In the genomic region with DNA sequence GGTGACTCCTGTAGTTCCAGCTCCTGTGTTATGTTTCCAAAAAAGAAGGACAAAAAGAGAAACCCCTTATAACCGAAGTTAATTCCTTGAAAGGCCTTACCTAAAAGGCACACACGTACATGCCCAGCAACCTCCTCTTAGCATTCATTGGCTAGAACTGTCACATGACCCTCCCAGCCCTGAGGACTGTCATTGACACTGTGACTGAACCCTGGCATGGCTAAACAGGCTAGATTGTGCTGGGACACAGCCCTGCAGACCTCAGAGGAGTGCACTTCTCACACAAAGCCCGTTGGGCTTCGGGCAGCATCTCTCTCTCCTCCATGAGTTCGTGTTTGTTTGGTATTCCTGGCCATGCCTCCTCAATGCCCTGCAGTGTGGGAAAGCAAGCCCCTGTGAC, we compare ENCODE assay signal across 31 mouse cellular contexts. TPM values are rescaled to one million over a fixed set of nuclear protein-coding genes. Genes with fewer than 3 reads are reported as not detected.
"Had no signal": no experiment of that assay in that cellular context is flagged by ENCODE, and none has a peak within 500 bp of the region (broad histone marks: within the 10 kb centered on the region; RNA-seq: fewer than 3 reads in every experiment).

No protein-coding gene starts in this region.

- H3K9me3 ChIP-seq: liver, embryonic 13.5 days; midbrain, embryonic 12.5 days; neural tube, embryonic 12.5 days; neural tube, embryonic 15.5 days had no signal

- DNase-seq: kidney, adult 2 months; layer of hippocampus, postnatal 36 days; liver, embryonic 13.5 days; lung, adult 2 months; lung, postnatal 14 days; lung, postnatal 4 days; right cerebral cortex, adult 18-20 months; right cerebral cortex, postnatal 14 days; right cerebral cortex, postnatal 4 days; thymus, postnatal 25 days had no signal

- H3K9ac ChIP-seq: liver, embryonic 13.5 days; midbrain, embryonic 12.5 days; neural tube, embryonic 12.5 days; neural tube, embryonic 15.5 days had no signal

- H3K36me3 ChIP-seq: liver, embryonic 13.5 days; midbrain, embryonic 12.5 days; neural tube, embryonic 12.5 days; neural tube, embryonic 15.5 days had no signal

- H3K4me2 ChIP-seq: liver, embryonic 13.5 days; midbrain, embryonic 12.5 days; neural tube, embryonic 12.5 days; neural tube, embryonic 15.5 days had no signal

- H3K27me3 ChIP-seq: liver, embryonic 13.5 days; midbrain, embryonic 12.5 days; neural tube, embryonic 12.5 days; neural tube, embryonic 15.5 days had no signal

- H3K27ac ChIP-seq: kidney, postnatal 0 days; left cerebral cortex, adult 2 months; liver, embryonic 13.5 days; midbrain, embryonic 12.5 days; neural tube, embryonic 12.5 days; neural tube, embryonic 15.5 days; stomach, postnatal 0 days had no signal

- H3K4me3 ChIP-seq: left cerebral cortex, adult 2 months; liver, embryonic 13.5 days; midbrain, embryonic 12.5 days; neural tube, embryonic 12.5 days; neural tube, embryonic 15.5 days had no signal

- H3K4me1 ChIP-seq: liver, embryonic 13.5 days; midbrain, embryonic 12.5 days; neural tube, embryonic 15.5 days had no signal

RNA-seq across cellular contexts. Expression of a gene that starts 5.8 kb away (rescaled TPM):
- total RNA-seq: layer of hippocampus, adult 8-10 months; layer of hippocampus, postnatal 10 days; layer of hippocampus, postnatal 36 days; left cerebral cortex, adult 2 months; left cerebral cortex, postnatal 10 days; left cerebral cortex, postnatal 36 days; liver, adult 2 months; megakaryocyte progenitor cell, adult 5-6 weeks; megakaryocyte-erythroid progenitor cell, adult 5-6 weeks had no signal
- polyA plus RNA-seq: kidney, adult 2 months; kidney, embryonic 14.5 days; kidney, postnatal 0 days; large intestine, adult 2 months; limb, embryonic 11.5 days; limb, embryonic 14.5 days; liver, adult 2 months; liver, embryonic 13.5 days; liver, embryonic 16.5 days; lung, adult 2 months; lung, embryonic 16.5 days; midbrain, embryonic 12.5 days; neural tube, embryonic 12.5 days; neural tube, embryonic 15.5 days; stomach, embryonic 14.5 days; stomach, postnatal 0 days; thymus, postnatal 0 days had no signal

RNA-seq across cellular contexts. Expression of a gene that starts 23.7 kb away (rescaled TPM):
- total RNA-seq: liver, adult 2 months; megakaryocyte progenitor cell, adult 5-6 weeks; megakaryocyte-erythroid progenitor cell, adult 5-6 weeks had no signal
- polyA plus RNA-seq: kidney, adult 2 months; kidney, embryonic 14.5 days; kidney, postnatal 0 days; liver, adult 2 months; liver, embryonic 13.5 days; liver, embryonic 16.5 days; lung, adult 2 months; lung, embryonic 16.5 days; stomach, embryonic 14.5 days; stomach, postnatal 0 days had no signal
